Mouse (Mus musculus): ENCODE data around the gene Frmpd2.
A peak's percentile ranks its signal among the peaks of the same experiment; 100 is the strongest.

The Frmpd2 gene

GRCm38 (mm10) chr14:33506696-33507095 is 35.2 kb downstream of the Frmpd2 start:
- DNase-seq (ENCODE audit: low read depth, low spot score) = no peak

- no peak for DNase-seq (ENCODE audit: low read depth, low spot score)
These were observed 37.2 kb downstream of the Frmpd2 start for GRCm38 (mm10) chr14:33508660-33509059.

GRCm38 (mm10) chr14:33513877-33514276 is 42.4 kb downstream of the Frmpd2 start:
- no peak for DNase-seq (ENCODE audit: low read depth, low spot score)

- DNase-seq (ENCODE audit: low read depth, low spot score) = no peak
These were observed 43.3 kb downstream of the Frmpd2 start for GRCm38 (mm10) chr14:33514756-33515285.

- DNase-seq (ENCODE audit: low read depth, low spot score) = no peak
These were observed 50.0 kb downstream of the Frmpd2 start for GRCm38 (mm10) chr14:33521538-33521937.

GRCm38 (mm10) chr14:33525272-33525983 is 53.9 kb downstream of the Frmpd2 start:
- no peak for DNase-seq (ENCODE audit: low read depth, low spot score)

GRCm38 (mm10) chr14:33526621-33527020 is 55.1 kb downstream of the Frmpd2 start:
- no peak for DNase-seq (ENCODE audit: low read depth, low spot score)

GRCm38 (mm10) chr14:33527938-33528337 is 56.4 kb downstream of the Frmpd2 start:
- no peak for DNase-seq (ENCODE audit: low read depth, low spot score)

DNA sequence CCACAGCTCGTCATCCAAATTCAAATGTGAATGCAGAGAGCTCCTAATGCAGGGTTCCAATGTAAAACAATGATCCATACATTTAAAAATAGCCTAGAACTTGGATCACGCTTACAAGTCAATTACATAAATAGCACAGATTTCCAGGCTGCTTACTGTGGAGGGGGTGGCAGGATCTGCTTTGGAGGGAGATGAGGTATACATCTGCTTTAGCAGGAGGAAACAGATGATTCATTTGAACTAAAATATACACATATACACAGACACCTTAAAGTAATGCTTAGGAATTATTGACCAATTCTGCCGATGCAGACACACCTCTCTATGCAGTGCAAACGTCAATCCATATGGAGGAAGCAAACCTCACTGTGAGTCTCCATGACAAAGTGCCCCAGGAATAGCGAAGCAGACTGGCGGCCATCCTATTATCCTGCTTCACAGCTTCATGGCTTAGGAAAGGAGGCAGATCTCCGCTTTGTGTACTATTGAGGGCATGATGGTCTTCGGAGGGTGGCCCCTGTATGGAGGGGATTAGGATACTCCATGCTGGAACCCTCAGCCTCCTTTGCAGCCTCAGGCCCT is 59.9 kb downstream of the Frmpd2 start:
- DNase-seq (ENCODE audit: low read depth, low spot score) = no peak

DNA sequence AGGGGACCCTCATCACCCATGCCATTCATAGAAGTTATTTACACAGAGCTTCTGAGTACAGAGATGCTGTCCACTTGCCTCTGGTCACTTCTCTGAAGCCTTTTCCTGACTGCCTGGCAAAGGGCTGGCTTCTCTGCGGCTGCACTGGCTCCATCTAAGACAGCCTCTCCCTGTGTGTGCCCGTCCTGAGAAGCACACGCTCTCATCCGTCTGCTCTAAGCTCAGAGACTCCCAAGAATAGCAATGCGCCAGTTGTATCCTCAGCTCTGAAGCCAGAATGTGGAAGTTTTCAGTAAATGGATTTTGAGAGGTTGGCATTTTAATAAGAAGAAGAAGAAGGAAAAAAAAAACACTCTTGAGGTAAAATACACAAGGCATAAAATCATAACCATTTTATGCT is 61.3 kb downstream of the Frmpd2 start:
- no peak for DNase-seq (ENCODE audit: low read depth, low spot score)

GRCm38 (mm10) chr14:33533516-33533915 is 62.0 kb downstream of the Frmpd2 start:
- no peak for DNase-seq (ENCODE audit: low read depth, low spot score)

- DNase-seq (ENCODE audit: low read depth, low spot score) = no peak
These were observed 63.8 kb downstream of the Frmpd2 start for GRCm38 (mm10) chr14:33535317-33535716.

- DNase-seq (ENCODE audit: low read depth, low spot score) = no peak
These were observed 68.2 kb downstream of the Frmpd2 start for GRCm38 (mm10) chr14:33539559-33540167.

DNA sequence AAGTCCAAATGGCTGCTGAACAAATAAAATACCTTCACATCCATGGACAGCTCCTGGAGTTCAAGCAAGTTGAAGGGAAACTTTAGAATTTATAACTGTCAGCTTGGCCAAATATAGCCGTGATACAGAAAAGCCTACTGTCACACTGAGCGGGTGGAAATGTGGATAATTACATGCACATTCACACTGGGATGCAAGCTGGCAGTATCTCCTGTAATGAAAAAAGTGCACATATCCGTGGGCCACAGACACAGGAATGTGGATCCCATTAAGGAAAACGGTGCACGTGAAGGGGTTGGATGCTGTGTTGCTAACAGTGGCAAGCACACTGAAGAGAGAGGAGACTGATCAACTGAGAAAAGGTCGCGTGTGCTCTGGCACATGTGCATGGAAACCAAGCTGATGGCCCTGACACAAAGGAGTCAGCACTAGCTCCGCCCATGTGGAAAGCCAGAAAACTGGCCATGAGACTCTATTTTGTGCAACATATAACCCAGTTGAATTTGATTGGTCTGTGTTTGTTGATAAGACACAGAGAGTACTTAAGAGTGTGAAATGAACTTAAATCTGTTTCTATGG is 74.2 kb downstream of the Frmpd2 start:
- no peak for DNase-seq (ENCODE audit: low read depth, low spot score)

- DNase-seq (ENCODE audit: low read depth, low spot score) = no peak
These were observed 77.2 kb downstream of the Frmpd2 start for GRCm38 (mm10) chr14:33548650-33549049.

DNA sequence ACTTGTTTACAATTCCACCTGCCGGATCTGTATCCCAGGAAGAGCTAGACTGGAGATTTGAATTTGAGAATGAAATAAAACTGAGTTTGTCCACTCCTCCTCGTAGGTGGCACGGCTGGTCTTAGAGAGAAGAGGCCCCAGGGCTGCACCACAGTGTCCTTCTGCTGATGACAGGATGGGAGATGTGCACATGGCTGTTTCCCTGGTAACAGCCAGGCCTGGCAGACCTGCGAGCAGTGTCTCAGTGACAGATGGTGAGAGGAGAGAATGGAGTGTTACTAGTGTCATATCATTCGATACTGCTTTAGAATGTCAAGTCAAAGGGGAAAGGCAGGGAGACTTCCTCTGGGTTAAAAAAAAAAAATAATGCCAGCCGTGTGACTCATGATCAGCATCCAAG is 78.4 kb downstream of the Frmpd2 start:
- DNase-seq (ENCODE audit: low read depth, low spot score) = no peak

- DNase-seq (ENCODE audit: low read depth, low spot score) = no peak
These were observed 99.2 kb downstream of the Frmpd2 start for GRCm38 (mm10) chr14:33570737-33571136.

- no peak for DNase-seq (ENCODE audit: low read depth, low spot score)
These were observed 102.1 kb downstream of the Frmpd2 start for GRCm38 (mm10) chr14:33573643-33574042.

DNA sequence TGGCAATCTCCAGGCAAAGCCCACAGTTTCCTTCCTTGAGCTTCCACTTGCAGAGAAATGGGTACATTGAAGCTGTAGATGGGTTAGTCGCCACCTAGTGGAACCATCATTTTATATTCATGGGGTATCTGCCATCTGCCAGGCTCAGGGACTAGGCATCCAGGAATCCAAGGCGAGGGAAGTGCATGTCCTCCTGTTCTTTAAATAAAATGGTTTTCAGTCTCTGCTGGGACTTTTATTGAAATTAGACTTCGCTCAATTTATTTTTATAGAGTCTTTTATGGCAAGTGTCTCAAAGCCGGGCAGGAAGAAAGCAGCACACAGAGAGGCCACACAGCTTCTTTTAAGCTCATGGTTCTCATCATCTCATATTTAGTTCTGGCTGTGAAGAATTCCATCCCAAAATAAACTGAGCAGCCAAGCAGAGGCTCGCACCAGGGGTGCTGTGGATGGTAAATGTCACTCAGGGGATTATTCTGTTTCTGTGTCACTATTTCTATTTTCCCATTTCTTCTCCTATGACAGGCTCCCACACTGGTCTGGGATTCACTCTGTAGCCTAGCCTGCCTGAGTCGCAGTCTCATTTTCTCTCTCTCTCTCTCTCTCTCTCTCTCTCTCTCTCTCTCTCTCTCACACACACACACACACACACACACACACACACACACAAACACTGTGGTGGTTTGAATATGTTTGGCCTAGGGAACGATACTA is 108.4 kb downstream of the Frmpd2 start:
- no peak for DNase-seq (ENCODE audit: low read depth, low spot score)

GRCm38 (mm10) chr14:33588951-33589350 is 117.5 kb downstream of the Frmpd2 start, which contains the start of gene Ptpn20:
Gene Ptpn20 (plus strand): TSS chr14:33589207.
- peak; percentile 38 for DNase-seq (ENCODE audit: low read depth, low spot score)

DNA sequence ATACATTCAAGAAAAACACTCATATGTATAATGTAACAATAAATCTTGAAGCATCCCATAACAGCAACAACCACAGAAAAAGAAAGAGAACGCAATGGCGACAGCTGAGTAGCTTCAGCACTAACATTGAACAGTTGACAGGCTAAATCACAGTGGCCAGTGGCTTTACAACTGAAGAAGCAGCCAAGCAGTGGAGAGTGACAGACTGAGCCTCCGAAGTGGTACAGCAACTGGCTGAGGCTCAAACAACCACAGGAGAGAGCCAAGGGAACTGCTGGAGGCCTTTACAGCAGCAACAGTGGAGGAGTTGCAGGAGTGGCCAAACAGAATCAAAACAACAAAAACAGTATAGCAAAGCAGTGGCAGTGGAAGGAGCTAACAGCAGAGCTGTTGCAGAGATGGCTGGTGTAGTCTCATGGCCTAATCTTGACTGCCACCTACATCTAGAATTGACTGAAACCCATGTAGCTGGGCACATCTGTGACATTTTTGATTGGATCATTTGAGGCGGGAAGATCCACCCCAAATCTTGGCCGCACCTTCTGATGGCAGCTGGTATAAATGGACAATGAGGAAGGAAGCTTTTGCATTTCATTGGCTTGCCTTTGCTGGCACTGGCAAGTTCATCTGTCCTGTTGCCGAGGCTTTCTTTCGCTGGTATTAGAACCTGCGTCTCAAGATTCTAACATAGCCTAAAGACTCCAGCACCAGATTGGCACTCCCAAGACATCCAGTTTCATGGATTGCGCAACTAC is 127.1 kb downstream of the Frmpd2 start:
- no peak for DNase-seq (ENCODE audit: low read depth, low spot score)

Measured in WW6 (cell line).